Mouse (Mus musculus): ENCODE results near the gene Ucp2.

The Ucp2 gene

DNA sequence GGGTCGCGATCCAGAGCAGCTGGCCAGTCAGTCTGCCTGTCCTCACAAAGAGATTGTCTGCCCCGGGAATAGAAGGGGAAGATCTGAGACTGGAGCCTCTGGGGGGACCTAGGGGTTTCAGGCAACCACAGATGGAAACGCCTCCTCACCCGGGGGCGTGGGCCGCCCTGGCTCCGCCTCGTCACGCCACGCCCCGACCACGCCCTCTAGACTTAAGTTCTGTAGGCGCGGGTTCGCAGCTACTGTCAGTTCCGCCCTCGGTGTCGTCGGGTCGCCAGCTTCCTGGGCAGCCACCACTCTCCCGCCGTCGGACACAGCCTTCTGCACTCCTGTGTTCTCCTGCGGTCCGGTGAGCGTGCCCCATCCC, at the start of gene Ucp2:
Ucp2 (plus strand) TSS at position 221 of the 367 bp plus-strand sequence.
- DNase-seq: peak; percentile 97

DNA sequence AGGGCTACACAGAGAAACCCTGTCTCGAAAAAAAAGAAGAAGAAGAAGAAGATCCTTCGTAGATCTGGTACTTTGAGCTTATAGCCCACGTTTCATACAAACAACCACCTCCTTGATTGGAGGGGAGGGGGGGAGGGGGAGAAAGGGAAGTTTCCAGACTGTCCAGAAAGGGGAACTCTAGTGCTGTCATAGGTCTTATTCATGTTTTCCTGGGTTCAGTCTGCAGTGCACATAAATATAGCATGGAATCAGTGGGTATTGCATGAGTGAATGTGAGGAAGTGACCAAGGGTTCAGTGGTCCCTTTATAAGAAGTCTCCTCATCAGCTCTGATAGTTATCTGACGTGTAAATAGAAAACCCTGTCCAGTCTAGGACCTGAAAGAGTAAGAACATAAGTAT, 49.4 kb upstream of the Ucp2 start:
- DNase-seq: no peak

GRCm38 (mm10) chr7:100446271-100446670, 46.9 kb upstream of the Ucp2 start:
- DNase-seq: no peak

- DNase-seq: no peak
These were observed 44.6 kb upstream of the Ucp2 start for GRCm38 (mm10) chr7:100448530-100448929.

- DNase-seq: no peak
These were observed 44.2 kb upstream of the Ucp2 start for GRCm38 (mm10) chr7:100448985-100449384.

- peak; percentile 88 for DNase-seq
These were observed 35.0 kb upstream of the Ucp2 start for GRCm38 (mm10) chr7:100458153-100458552.

- DNase-seq: peak; percentile 36
These were observed 33.3 kb upstream of the Ucp2 start for GRCm38 (mm10) chr7:100459862-100460261.

DNA sequence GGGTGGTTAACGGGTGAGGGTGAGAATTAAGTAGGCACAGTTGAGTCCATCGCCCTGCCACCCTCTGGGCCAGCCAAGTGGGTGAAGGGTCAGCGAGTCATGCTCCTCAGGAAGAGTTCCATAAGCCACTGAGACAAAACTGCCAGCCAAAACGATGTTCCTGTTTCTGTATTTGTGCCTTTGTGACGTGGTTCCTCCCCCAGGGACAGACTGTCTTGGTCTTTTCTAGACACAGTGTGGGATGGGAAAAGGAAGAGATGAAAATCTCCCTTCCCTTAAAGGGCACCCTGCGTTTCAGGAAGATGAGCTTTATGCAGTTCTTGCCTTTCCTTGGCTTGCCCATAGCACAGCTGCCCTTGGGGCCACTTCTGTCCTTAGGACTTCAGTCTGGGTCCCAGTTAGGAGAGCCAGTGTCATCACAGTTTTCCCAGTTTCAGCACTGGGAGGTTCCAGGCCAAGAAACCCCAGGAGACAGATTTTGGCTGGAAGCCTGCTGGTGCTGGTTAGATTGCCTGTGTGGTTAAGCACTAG, 31.5 kb upstream of the Ucp2 start:
- DNase-seq: no peak

DNA sequence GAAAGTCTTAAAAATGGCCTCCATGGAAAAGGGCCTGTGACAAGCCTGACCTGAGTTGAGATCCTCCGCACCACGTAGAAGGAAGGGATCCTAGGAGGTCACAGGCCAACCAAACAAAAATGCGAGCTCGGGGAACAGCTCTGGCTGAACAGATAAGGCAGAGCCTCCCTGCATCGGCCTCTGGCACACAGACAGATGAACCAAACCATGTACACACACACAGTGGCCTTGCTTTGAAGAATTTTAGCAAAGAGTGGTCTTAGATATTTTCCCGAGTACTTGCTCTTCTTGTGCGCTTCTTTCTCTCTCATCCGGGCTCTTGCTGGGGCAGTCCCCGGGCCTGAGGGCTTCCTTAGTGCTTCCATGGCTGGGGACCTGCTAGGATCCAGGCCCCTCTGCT, 29.9 kb upstream of the Ucp2 start:
- DNase-seq: peak; percentile 91

DNA sequence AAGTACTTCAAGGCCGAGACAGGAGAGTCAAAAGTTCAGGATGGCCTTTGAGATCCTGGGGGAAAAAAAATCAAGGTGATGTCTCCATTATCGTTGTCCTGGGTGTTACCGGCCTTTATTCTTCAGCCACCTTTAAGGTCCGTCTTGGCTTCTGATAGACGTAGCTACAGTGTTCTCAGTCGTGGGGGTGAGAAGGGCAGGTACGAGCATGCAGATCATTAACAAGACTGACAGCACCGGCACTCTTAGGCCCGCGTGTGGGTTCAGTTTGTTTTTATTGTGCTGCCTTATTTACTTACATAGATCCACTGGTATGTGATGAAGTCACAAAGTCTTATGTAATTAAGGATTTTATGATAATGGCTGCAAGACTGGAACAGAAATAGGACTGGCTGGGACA, 29.4 kb upstream of the Ucp2 start:
- no peak for DNase-seq

DNA sequence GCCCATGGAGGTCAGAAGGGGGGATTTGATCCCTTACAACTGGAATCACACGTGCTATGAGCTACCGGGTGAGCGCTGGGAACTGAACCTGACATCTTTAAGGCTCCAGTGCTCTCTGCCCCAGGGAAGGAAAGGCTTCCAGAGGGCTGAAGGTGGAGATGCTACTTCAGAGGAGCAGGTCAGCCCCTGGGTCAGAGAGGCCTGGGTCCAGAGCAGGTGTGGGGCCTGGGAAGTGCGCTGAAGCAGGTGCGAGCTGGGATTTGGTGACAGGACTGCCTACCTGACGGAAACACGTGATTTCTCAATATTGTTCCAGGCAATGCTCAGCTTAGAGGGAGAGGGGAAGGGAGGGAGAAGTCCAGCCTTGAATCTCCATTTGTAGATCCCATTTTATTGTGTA, 28.9 kb upstream of the Ucp2 start:
- DNase-seq: no peak

DNA sequence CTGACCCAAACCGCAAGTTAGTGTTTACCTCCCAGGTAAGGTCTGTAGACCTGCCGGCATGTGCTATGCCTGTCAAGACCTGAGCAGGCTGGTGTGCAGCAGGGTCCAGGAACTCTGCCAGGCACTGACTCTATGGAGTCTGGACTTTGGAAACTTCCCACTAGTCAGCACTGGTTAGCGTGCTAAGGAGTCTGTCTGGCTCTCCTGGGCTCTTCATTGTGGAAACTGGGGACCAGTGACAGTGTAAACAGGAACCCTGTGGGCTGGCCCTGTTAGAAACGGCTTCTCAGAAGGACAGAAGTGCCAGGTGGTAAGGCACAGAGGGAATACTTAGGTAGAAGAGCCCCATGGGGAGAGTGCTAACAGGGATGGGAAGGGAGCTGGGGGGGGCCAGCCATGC, 27.9 kb upstream of the Ucp2 start:
- DNase-seq: peak; percentile 48

- peak; percentile 75 for DNase-seq
These were observed 27.4 kb upstream of the Ucp2 start for GRCm38 (mm10) chr7:100465656-100466309.

DNA sequence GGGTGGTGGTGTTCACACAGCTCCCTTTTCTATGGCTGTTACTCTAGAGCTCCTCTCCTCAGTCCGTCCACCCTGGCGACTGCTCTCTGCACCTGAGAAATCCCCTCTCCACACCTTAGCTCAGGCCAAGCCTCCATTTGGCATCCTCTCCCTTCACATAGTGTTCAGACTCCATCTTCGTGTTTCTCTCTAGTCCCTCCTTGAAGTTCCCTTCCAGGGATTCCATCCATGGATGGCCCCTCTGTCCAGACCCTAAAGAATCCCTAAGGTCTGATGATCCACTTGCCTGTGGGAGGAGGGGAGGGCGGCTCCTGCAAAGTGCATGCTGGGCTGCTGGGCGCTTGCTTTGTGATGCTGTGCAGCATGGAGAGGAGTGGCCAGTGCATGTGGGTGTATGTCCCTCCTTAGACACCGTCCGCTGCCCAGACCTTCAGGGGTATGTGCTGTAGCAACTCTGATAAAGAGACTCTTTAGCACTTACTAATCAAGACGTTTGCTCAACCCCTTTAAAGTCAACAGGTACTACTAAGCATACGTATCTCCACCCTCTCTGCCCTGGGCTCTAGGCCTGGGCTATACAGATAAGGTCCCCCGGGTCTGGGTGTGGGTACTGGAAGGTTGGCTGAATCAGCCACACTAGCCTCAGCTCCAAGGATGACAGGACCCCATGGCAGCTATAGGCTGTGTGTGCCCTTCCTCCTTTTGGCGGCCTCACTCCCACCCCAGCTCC, 26.2 kb upstream of the Ucp2 start:
- DNase-seq: peak; percentile 94

DNA sequence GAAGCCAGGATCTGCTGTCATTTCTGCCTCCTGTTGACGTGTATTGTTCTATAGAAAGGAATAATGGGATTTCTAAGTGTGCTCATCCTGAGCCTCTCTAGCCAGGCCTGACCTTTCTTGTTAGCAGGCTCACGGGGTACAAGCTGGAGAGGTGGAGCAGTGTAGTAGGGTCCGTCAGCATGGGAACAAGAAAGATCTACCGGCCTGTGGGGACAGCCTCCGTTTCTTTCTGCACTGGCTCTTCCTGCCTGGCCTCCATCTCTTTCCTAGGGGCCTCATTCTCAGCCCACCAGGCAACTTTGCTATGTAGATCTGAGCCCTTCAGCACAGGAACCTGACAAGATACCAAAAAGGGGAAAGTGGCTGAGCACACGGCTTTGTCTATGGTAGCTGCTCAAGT, 24.4 kb upstream of the Ucp2 start:
- DNase-seq: no peak

- DNase-seq: peak; percentile 66
These were observed 23.6 kb upstream of the Ucp2 start for GRCm38 (mm10) chr7:100469502-100469901.

DNA sequence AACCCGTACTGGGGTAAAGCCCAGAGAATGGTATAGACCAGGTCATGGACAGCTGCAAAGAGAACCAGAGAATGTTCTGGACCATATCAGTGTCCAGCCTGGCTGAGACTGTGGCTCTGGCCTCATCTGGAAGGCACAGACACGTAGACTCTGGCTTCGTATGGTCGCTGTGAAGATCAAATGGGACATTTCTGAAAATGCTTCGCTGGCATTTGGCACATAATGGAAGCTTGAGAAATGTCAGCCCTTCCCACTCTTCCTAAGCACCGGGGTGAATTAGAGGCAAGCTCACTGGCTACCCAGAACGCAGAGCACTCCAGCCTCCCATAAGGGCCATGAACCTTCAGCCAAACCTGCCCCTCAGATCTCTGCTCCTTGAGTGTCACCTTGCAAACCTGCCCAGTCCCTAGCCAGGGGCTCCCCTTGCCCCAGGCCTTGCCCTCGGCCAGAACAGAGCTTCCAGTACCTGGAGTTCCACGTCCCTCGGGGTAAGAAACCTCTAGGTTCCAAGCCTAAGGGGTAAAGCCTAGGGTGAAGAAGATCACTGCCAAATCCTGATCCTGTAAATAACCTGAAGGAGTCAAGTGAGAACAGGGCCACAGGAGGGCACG, 22.2 kb upstream of the Ucp2 start:
- DNase-seq: no peak

DNA sequence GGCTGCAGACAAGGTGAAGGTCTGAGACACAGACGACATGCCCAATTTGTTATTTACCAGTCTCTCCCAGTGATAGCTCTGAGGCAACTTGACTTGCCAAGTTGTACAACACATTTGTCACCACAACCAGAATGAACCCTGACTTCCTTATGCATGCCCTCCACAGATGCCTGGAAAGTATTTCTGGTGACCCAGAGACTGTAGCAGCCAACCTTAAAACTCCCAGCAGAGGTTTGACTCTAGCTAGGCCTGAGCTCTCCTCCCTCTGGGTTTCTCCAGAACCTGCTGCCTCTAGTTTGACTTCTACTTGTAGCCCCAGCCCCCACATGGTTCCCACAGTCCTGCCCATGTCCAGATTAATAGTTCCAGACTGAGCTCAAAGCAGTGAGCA, 21.7 kb upstream of the Ucp2 start:
- no peak for DNase-seq

GRCm38 (mm10) chr7:100472777-100473176, 20.4 kb upstream of the Ucp2 start, which contains the start of gene Ucp3:
Ucp3 (plus strand) TSS chr7:100472990.
- DNase-seq: no peak

GRCm38 (mm10) chr7:100473846-100474454, 19.2 kb upstream of the Ucp2 start:
- no peak for DNase-seq

- DNase-seq: no peak
These were observed 18.5 kb upstream of the Ucp2 start for GRCm38 (mm10) chr7:100474680-100475079.

GRCm38 (mm10) chr7:100479100-100479822, 13.9 kb upstream of the Ucp2 start:
- DNase-seq: no peak

- peak; percentile 38 for DNase-seq
These were observed 13.3 kb upstream of the Ucp2 start for GRCm38 (mm10) chr7:100479823-100480164.
